Mouse (Mus musculus): ENCODE results near the gene 1700034J05Rik.

Gene 1700034J05Rik

GRCm38 (mm10) chr6:146954258-146954657 lies at the start of gene 1700034J05Rik:
Gene 1700034J05Rik, minus strand, starts transcription at chr6:146954422.
- no peak for DNase-seq

- no peak for DNase-seq
Observed at GRCm38 (mm10) chr6:146999755-147000154, 45.5 kb upstream of the 1700034J05Rik start.

- no peak for DNase-seq
Observed at GRCm38 (mm10) chr6:146999302-146999701, 45.1 kb upstream of the 1700034J05Rik start.

GRCm38 (mm10) chr6:146998710-146999109 lies 44.5 kb upstream of the 1700034J05Rik start:
- DNase-seq: no peak

- no peak for DNase-seq
Observed at GRCm38 (mm10) chr6:146997006-146997405, 42.8 kb upstream of the 1700034J05Rik start.

GRCm38 (mm10) chr6:146995878-146996277 lies 41.7 kb upstream of the 1700034J05Rik start:
- no peak for DNase-seq

GRCm38 (mm10) chr6:146995391-146995790 lies 41.2 kb upstream of the 1700034J05Rik start:
- DNase-seq: no peak

GRCm38 (mm10) chr6:146994236-146994635 lies 40.0 kb upstream of the 1700034J05Rik start:
- peak; percentile 29 to 67 for DNase-seq

- no peak for DNase-seq
Observed at GRCm38 (mm10) chr6:146984569-146984968, 30.3 kb upstream of the 1700034J05Rik start.

GRCm38 (mm10) chr6:146981249-146981835 lies 27.1 kb upstream of the 1700034J05Rik start:
- DNase-seq: no peak

- DNase-seq: peak in 1 of 2 experiments; percentile 57
Observed at GRCm38 (mm10) chr6:146979953-146980352, 25.7 kb upstream of the 1700034J05Rik start.

GRCm38 (mm10) chr6:146979115-146979744 lies 25.0 kb upstream of the 1700034J05Rik start:
- peak; percentile 56 to 77 for DNase-seq

GRCm38 (mm10) chr6:146978691-146979114 lies 24.5 kb upstream of the 1700034J05Rik start:
- peak; percentile 35 to 48 for DNase-seq

- peak in 1 of 2 experiments; percentile 26 for DNase-seq
Observed at GRCm38 (mm10) chr6:146976446-146976845, 22.2 kb upstream of the 1700034J05Rik start.

- no peak for DNase-seq
Observed at GRCm38 (mm10) chr6:146973830-146974229, 19.6 kb upstream of the 1700034J05Rik start.

GRCm38 (mm10) chr6:146973406-146973805 lies 19.2 kb upstream of the 1700034J05Rik start:
- DNase-seq: no peak

- DNase-seq: no peak
Observed at GRCm38 (mm10) chr6:146972740-146973139, 18.5 kb upstream of the 1700034J05Rik start.

- DNase-seq: no peak
Observed at GRCm38 (mm10) chr6:146972009-146972408, 17.8 kb upstream of the 1700034J05Rik start.

GRCm38 (mm10) chr6:146971366-146971765 lies 17.1 kb upstream of the 1700034J05Rik start:
- no peak for DNase-seq

GRCm38 (mm10) chr6:146970811-146971210 lies 16.6 kb upstream of the 1700034J05Rik start:
- DNase-seq: no peak

- no peak for DNase-seq
Observed at GRCm38 (mm10) chr6:146967836-146968235, 13.6 kb upstream of the 1700034J05Rik start.

- DNase-seq: no peak
Observed at GRCm38 (mm10) chr6:146966446-146967019, 12.3 kb upstream of the 1700034J05Rik start.

GRCm38 (mm10) chr6:146965139-146965772 lies 11.0 kb upstream of the 1700034J05Rik start:
- no peak for DNase-seq

All from kidney, adult 8-10 months (tissue).